Mouse (Mus musculus) left cerebral cortex, adult 6 months (tissue): ENCODE data around the gene Grm1. TPM values are rescaled to one million over a fixed set of nuclear protein-coding genes. Genes with fewer than 3 reads are reported as not detected.

Source experiments
- long read RNA-seq, 2 experiments: library from polyadenylated mRNA; unstranded; transcript quantifications; one replicate each; pipeline ENCODE4 v2.0.0; 2019 to 2020
- polyA plus RNA-seq: library from polyadenylated mRNA; unstranded; fragments of <200 nt; fragmentation: Nextera tagmentation; gene quantifications from 2 replicates; pipeline ENCODE4 v1.2.3, GENCODE M21; 2021

The Grm1 gene
- polyA plus RNA-seq = 10.4 and 11.4 TPM in 2 replicates
- long read RNA-seq, experiment 1, full-length matches to known transcripts = 24 of 69 reads
- long read RNA-seq, experiment 1, partial matches to known transcripts = 33 of 69 reads
- long read RNA-seq, experiment 1, other reads (novel, unspliced or antisense) = 12 of 69 reads
- long read RNA-seq, experiment 2, full-length matches to known transcripts = 4 of 25 reads
- long read RNA-seq, experiment 2, partial matches to known transcripts = 4 of 25 reads
- long read RNA-seq, experiment 2, other reads (novel, unspliced or antisense) = 17 of 25 reads

DNA sequence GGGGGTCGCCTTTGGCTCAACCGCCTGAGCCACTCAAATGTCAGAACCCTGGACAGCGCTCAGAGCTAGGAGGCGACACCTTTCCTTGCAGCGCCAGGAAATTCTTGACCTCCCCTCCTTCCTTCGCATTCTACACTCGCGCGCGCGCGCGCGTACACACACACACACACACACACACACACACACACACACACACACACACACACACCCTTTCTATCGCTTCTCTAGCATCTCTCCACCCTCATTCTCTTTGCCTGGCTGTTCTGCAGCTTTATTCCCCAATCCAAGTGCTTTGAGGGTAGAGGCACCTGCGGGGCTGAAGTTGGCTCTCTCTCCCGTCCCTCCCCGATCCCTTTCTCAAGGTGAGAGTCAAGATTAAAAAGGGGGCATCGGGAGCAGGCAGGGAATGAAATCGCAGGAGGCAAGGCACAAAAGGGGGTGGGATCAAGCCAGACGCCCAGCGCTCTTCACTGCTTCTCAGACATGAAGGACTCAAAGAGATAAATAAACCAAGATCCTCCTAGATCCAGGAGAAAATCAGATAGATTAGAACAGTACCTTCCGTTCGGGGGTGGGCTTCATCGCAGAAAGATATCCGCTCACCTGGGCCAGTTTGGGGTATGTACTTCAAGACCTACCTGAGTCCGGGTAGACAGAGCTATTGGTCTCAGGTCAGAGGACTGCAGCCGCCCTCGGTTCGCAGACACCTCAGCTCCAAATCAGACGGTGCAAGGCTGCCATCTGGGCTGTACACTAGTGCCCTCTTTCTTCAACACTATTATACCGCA is at the start of gene Grm1:
Gene Grm1, minus strand, starts transcription at position 746 of the 788 bp plus-strand sequence.

DNA sequence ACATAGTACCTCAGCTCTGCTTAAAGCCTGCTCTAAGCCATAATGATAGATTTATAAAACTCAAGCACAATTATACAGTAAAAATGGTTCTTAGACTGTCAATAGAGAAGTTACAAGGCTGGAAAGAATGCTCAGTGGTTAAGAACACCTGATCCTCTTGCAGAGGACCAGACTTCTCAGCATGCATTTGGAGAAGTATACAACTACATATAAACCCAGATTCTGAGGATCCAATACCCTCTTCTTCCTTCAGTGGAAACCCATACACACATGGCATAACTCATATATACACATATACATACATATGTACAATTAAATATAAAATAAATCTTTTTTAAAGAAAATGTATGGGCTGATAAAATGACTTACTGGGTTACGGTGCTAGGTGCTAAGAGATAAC is 401.1 kb downstream of the Grm1 start, which contains the start of gene Gm10944:
Gene Gm10944, plus strand, starts transcription at position 301 of the 400 bp plus-strand sequence.

Other genes with a start within 250 kb of the Grm1 start
- gene Shprh, start 67.1 kb upstream of the Grm1 start, polyA plus RNA-seq = 3.6 and 3.7 TPM in 2 replicates
- gene Fbxo30, start 199.0 kb upstream of the Grm1 start, polyA plus RNA-seq = 4.0 and 5.0 TPM in 2 replicates